In the genomic region with DNA sequence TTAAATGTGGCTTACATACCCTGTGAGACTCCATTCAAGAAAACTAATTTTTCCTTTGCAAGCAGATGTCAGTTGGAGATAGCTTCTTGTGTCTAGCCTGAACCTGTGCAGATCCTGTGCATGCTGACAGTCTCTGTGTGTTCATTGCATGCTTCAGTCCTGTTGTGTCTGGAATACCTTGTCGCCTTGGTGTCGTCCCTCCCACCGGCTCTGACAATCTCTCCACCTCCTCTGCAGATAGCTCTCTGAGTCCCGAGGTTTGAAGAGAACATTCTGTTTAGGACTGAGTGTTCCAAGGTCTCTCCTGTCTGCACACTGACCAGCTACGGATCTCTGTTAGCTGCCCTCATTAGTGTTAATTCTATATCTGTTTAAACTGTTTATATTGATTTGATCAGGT, we compare ENCODE assay signal across 26 mouse cellular contexts.
"Had no signal": no experiment of that assay in that cellular context is flagged by ENCODE, and none has a peak within 500 bp of the region (broad histone marks: within the 10 kb centered on the region; RNA-seq: fewer than 3 reads in every experiment).

No protein-coding gene starts in this region.

- ATAC-seq: hindbrain, postnatal 0 days; intestine, embryonic 16.5 days; liver, embryonic 12.5 days had no signal

- H3K9ac ChIP-seq: heart, embryonic 13.5 days; heart, embryonic 15.5 days; hindbrain, embryonic 13.5 days; hindbrain, embryonic 15.5 days; kidney, embryonic 15.5 days; limb, embryonic 13.5 days; limb, embryonic 15.5 days; liver, embryonic 12.5 days; liver, embryonic 14.5 days had no signal

- DNase-seq: gastrocnemius, postnatal 14 days; gastrocnemius, postnatal 36 days; heart, adult 18-20 months; heart, postnatal 14 days; heart, postnatal 36 days; kidney, adult 11 months; kidney, adult 2 months; kidney, adult 9 months; kidney, postnatal 14 days; kidney, postnatal 36 days; layer of hippocampus, adult 9-11 months; layer of hippocampus, postnatal 36 days; left cerebral cortex, postnatal 4 days had no signal

- H3K36me3 ChIP-seq: heart, embryonic 13.5 days; heart, embryonic 15.5 days; hindbrain, embryonic 13.5 days; hindbrain, embryonic 15.5 days; kidney, embryonic 15.5 days; limb, embryonic 13.5 days; limb, embryonic 15.5 days; liver, embryonic 12.5 days had no signal

- H3K4me2 ChIP-seq: heart, embryonic 11.5 days; heart, embryonic 13.5 days; heart, embryonic 15.5 days; hindbrain, embryonic 13.5 days; hindbrain, embryonic 15.5 days; kidney, embryonic 15.5 days; limb, embryonic 13.5 days; limb, embryonic 15.5 days; liver, embryonic 12.5 days had no signal

- H3K4me3 ChIP-seq: heart, embryonic 13.5 days; heart, embryonic 15.5 days; hindbrain, embryonic 13.5 days; hindbrain, embryonic 15.5 days; kidney, embryonic 15.5 days; limb, embryonic 13.5 days; limb, embryonic 15.5 days; liver, embryonic 12.5 days had no signal

- H3K27me3 ChIP-seq: heart, embryonic 13.5 days; heart, embryonic 15.5 days; hindbrain, embryonic 13.5 days; hindbrain, embryonic 15.5 days; kidney, embryonic 15.5 days; limb, embryonic 13.5 days; limb, embryonic 15.5 days; liver, embryonic 12.5 days had no signal

- H3K9me3 ChIP-seq: heart, embryonic 15.5 days; hindbrain, embryonic 15.5 days; kidney, embryonic 15.5 days; liver, embryonic 12.5 days had no signal

- H3K27ac ChIP-seq: heart, embryonic 13.5 days; heart, embryonic 15.5 days; hindbrain, embryonic 13.5 days; hindbrain, embryonic 15.5 days; hindbrain, postnatal 0 days; kidney, embryonic 15.5 days; kidney, postnatal 0 days; limb, embryonic 13.5 days; limb, embryonic 15.5 days; liver, embryonic 12.5 days; liver, embryonic 14.5 days had no signal

- H3K4me1 ChIP-seq: hindbrain, embryonic 13.5 days; hindbrain, embryonic 15.5 days; limb, embryonic 15.5 days; liver, embryonic 12.5 days had no signal
